Mouse (Mus musculus) lung, postnatal 0 days (tissue): ENCODE data around the gene Supt16. TPM values are rescaled to one million over a fixed set of nuclear protein-coding genes. Genes with fewer than 3 reads are reported as not detected.

ENCODE experiments used
- ATAC-seq: fragments of 200-750 bp; cut with Nextera tagmentation; 2 replicates; pipeline ENCODE4 v1.8.0; 2017; ENCODE audit warnings: moderate library complexity
- DNase-seq: peaks from one replicate; pipeline ENCODE4 v3.0.0-alpha.2; 2016; ENCODE audit warnings: low spot score
- H3K27ac ChIP-seq: fragments of 300-500 bp; sonication (generic); 2 replicates; pipeline ENCODE4 v1.5.1; 2014; ENCODE audit warnings: antibody characterized with exemption, mild to moderate bottlenecking, low read length, mixed read lengths
- H3K27me3 ChIP-seq: fragments of 300-500 bp; sonication (generic); replicated peaks from 2 replicates; pipeline ENCODE4 v1.6.1; 2014; ENCODE audit warnings: low read length, mixed read lengths; ENCODE audit not compliant: insufficient read depth
- H3K36me3 ChIP-seq: fragments of 300-500 bp; sonication (generic); 2 replicates; pipeline ENCODE4 v1.6.1; 2014; ENCODE audit warnings: low read length, mixed read lengths; ENCODE audit not compliant: insufficient read depth
- H3K4me1 ChIP-seq: fragments of 300-500 bp; sonication (generic); 2 replicates; pipeline ENCODE4 v1.6.1; 2014; ENCODE audit warnings: antibody characterized with exemption, low read depth, low read length, mixed read lengths; ENCODE audit not compliant: insufficient read depth
- H3K4me2 ChIP-seq: fragments of 300-500 bp; sonication (generic); replicated peaks from 2 replicates; pipeline ENCODE4 v1.6.1; 2014; ENCODE audit warnings: low read depth, mild to moderate bottlenecking, low read length, moderate library complexity, mixed read lengths
- H3K4me3 ChIP-seq: fragments of 300-500 bp; sonication (generic); 2 replicates; pipeline ENCODE4 v1.5.1; 2014; ENCODE audit warnings: low read depth, low read length
- H3K9ac ChIP-seq: fragments of 300-500 bp; sonication (generic); replicated peaks from 2 replicates; pipeline ENCODE4 v1.6.1; 2014; ENCODE audit warnings: low read depth, mild to moderate bottlenecking
- H3K9me3 ChIP-seq: fragments of 300-500 bp; sonication (generic); 2 replicates; pipeline ENCODE4 v1.6.1; 2016; ENCODE audit warnings: low read length, mixed read lengths
- CTCF ChIP-seq: IDR thresholded peaks from 2 replicates; pipeline ENCODE4 v1.5.1; 2016; ENCODE audit warnings: antibody characterized with exemption, mild to moderate bottlenecking
- EP300 ChIP-seq: IDR thresholded peaks from 2 replicates; pipeline ENCODE4 v1.6.1; 2016; ENCODE audit warnings: antibody characterized with exemption, mild to moderate bottlenecking, control low read depth
- WGBS: fragments of 180-500 bp; shearing (Covaris S2); extraction: QIAGEN DNeasy Blood & Tissue Kit; methylation state at CpG from one replicate; pipeline ENCODE4 v1.1.7; 2014; 5-methylcytosine and 5-hydroxymethylcytosine counted together
- polyA plus RNA-seq: library from polyadenylated mRNA; unstranded; fragments of >200 nt; fragmentation: Nextera tagmentation; extraction: Ambion mirVana; gene quantifications from 2 replicates; pipeline ENCODE4 v1.2.1, GENCODE M21; 2015

Supt16 gene
- polyA plus RNA-seq, 1 experiment from 2014 or later: 20.9 TPM

DNA sequence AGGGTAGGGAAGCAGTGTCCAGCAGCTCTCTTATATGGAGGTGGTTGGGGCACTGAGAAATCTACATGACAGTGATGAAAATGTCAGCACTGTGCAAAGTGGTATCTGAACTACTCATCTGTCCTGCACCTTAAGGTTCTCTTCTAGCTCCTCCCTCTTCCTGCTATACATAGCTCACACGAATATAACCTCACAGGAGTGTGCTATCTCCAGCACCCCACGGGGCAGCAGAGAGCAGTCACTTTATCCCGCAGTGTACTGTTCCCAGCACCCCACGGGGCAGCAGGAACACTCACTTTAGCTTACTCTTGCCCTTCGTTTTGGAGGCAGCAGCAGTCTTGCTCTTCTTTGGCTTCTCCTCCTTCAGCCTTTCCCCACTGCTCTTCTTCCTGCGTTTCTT is 35.0 kb upstream of the Supt16 start:
- Histone ChIP-seq H3K36me3 (peaks cover 58% of the 10 kb centered on the region), H3K27ac (no peak overlapping the region), H3K27me3 (no peaks in the 10 kb centered on the region), H3K9ac (no peak overlapping the region), H3K4me1 (no peaks in the 10 kb centered on the region), H3K4me3 (no peak overlapping the region), H3K9me3 (no peaks in the 10 kb centered on the region), H3K4me2 (no peak overlapping the region)
- TF ChIP-seq EP300: no peak
- TF ChIP-seq CTCF: no peak
- ATAC-seq (no peak), DNase-seq (no peak)
- WGBS: 90% methylated on average over 6 of the region's 6 CpGs

- H3K4me3 ChIP-seq: no peak overlapping the region
- no peaks in the 10 kb centered on the region for H3K4me1 ChIP-seq
- H3K27me3 ChIP-seq: no peaks in the 10 kb centered on the region
- H3K4me2 ChIP-seq: no peak overlapping the region
- no peak overlapping the region for H3K27ac ChIP-seq
- TF ChIP-seq CTCF: no peak
- no peak for TF ChIP-seq EP300
- ATAC-seq (no peak), DNase-seq (no peak)
- H3K9me3 ChIP-seq: no peaks in the 10 kb centered on the region
- H3K36me3 ChIP-seq: peaks cover 40% of the 10 kb centered on the region
- 90% methylated on average over 2 of the region's 2 CpGs for WGBS
- no peak overlapping the region for H3K9ac ChIP-seq
Observed at GRCm38 (mm10) chr14:52225972-52226371, 28.8 kb upstream of the Supt16 start.

GRCm38 (mm10) chr14:52217261-52217660 is 20.0 kb upstream of the Supt16 start:
- Histone ChIP-seq H3K4me3 (no peak overlapping the region), H3K9ac (no peak overlapping the region), H3K36me3 (peaks cover 74% of the 10 kb centered on the region), H3K27me3 (no peaks in the 10 kb centered on the region), H3K4me1 (no peaks in the 10 kb centered on the region), H3K9me3 (no peaks in the 10 kb centered on the region), H3K4me2 (no peak overlapping the region), H3K27ac (no peak overlapping the region)
- no peak for DNase-seq
- TF ChIP-seq CTCF (no peak), EP300 (no peak)
- 84% methylated on average over 5 of the region's 5 CpGs for WGBS
- ATAC-seq: no peak

- Histone ChIP-seq H3K4me2 (no peak overlapping the region), H3K4me1 (no peaks in the 10 kb centered on the region; the same call in 1 of the 2 replicates), H3K9me3 (no peaks in the 10 kb centered on the region), H3K36me3 (peaks cover 17% of the 10 kb centered on the region), H3K9ac (no peak overlapping the region), H3K27ac (no peak overlapping the region), H3K4me3 (no peak overlapping the region), H3K27me3 (no peaks in the 10 kb centered on the region)
- DNase-seq (no peak), ATAC-seq (no peak)
- WGBS: 88% methylated on average over 4 of the region's 4 CpGs
- TF ChIP-seq EP300 (no peak), CTCF (no peak)
Observed at GRCm38 (mm10) chr14:52199412-52199811, 2.2 kb upstream of the Supt16 start.

DNA sequence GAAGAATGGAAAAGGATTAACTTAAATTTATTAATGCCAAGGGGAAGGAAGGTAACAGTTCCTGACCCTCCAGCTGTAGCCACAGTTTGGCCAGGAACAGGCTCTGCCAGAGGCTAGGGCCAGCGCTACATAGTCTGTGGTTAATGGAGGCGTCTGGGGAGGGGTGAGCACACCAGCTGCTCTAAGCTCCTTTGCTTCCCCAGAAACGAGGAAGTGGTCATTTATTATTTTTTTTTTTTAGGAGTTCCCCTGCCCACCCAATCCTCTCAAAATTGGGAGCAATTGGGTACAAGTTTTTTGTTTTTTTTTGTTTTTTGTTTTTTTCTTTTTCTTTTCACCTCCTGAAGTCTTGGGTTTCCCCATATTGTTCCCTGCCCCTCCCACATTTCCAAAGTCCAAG is 925 bp upstream of the Supt16 start:
- Histone ChIP-seq H3K4me3 (no peak overlapping the region), H3K9me3 (no peaks in the 10 kb centered on the region), H3K36me3 (peaks cover 10% of the 10 kb centered on the region), H3K9ac (no peak overlapping the region), H3K27me3 (no peaks in the 10 kb centered on the region), H3K27ac (no peak overlapping the region), H3K4me2 (peak overlapping the region; percentile 93; the same call in 1 of the 2 replicates), H3K4me1 (no peaks in the 10 kb centered on the region; the same call in 1 of the 2 replicates)
- no peak for ATAC-seq
- TF ChIP-seq CTCF (no peak), EP300 (no peak)
- no peak for DNase-seq
- 18% methylated on average over 3 of the region's 3 CpGs for WGBS

DNA sequence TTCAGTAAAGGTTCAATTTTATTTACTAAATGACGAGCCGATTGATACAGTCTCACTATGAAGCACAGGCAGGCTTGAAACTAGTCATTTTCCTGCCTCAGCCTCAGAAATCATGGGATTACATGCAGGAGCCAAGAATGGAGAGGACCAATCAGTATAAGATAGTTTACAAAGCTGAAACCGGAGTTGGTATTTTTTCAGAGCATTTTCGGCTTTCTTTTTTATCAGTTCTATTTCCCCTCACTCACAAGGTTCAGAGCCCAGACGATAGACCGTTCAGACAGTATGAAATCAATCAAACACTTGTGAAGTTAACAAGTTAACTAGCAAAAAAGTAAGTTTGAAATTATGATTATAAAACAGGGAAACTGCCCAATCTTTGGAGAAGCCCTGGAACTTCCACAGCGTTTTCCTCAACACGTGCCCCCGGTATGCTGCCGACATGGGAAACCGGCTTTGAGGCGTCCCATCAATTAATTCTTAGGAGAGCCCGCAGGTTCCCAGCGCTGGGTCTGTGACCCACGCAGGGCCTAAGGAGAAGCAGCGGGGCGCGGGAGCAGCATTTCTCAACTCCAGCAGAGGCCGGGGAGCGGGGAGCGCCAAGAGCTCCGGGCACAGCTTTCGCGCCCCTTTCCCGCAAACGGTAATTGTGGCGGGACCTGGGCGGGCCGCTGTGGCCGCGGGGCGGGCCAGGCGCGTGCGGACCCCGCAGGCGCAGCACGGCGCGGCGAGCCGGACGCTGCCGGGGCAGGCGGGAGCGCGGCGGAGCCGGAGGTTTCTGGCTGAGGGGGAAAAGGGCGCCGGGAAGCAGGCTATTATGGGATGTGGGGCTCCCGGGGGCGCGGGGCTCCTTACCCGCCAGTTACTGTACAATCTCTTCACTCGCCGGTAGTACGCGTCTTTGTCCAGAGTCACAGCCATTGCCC is 723 bp downstream of the Supt16 start:
- Histone ChIP-seq H3K27me3 (no peaks in the 10 kb centered on the region), H3K4me1 (no peaks in the 10 kb centered on the region; the same call in 1 of the 2 replicates), H3K36me3 (peaks cover 3% of the 10 kb centered on the region; the same call in 1 of the 2 replicates), H3K4me2 (peak overlapping the region; percentile 93), H3K9ac (peak overlapping the region; percentile 99), H3K4me3 (peak overlapping the region; percentile 99), H3K27ac (peak overlapping the region; percentile 98), H3K9me3 (no peaks in the 10 kb centered on the region)
- 1% methylated on average over 41 of the region's 59 CpGs for WGBS
- peak; percentile 49 for DNase-seq
- peak; percentile 46 for ATAC-seq
- no peak for TF ChIP-seq CTCF
- TF ChIP-seq EP300: no peak
